ENCODE assay signal across 21 mouse cellular contexts in genomic region chr5:107176196-107176595, GRCm38 (mm10).
A peak's percentile ranks its signal among the peaks of the same experiment; 100 is the strongest.
DNase-seq lines count a peak whose midpoint lies in the region; TF ChIP-seq lines count a peak whose summit lies in the region.
"Had no signal": no experiment of that assay in that cellular context is flagged by ENCODE, and none has a peak within 500 bp of the region (broad histone marks: within the 10 kb centered on the region; RNA-seq: fewer than 3 reads in every experiment).

No protein-coding gene starts in this region.

- intact Hi-C loops in gastrocnemius, adult 2 months (cut with DNase I): no loop called here
- intact Hi-C loops in gastrocnemius, postnatal 36 days (cut with DNase I): no loop called here
- intact Hi-C loops in heart, adult 2 months (cut with DNase I): no loop called here
- intact Hi-C loops in heart, postnatal 25 days (cut with DNase I): no loop called here

- no peaks in the 10 kb centered on the region for H3K27me3 ChIP-seq in heart, adult 2 months (ENCODE audit: control insufficient read depth, insufficient read depth, low read length)
- H3K27me3 ChIP-seq: CH12.LX; embryonic facial prominence, embryonic 12.5 days; Patski had no signal

- DNase-seq in adrenal gland, adult (ENCODE audit: inconsistent age in 2 of 2, low spot score in 1 of 2): peak; percentile 51 to 81
- no peak for DNase-seq in adrenal gland, postnatal 10 days
- DNase-seq in gastrocnemius, adult 2 months: no peak
- DNase-seq in gastrocnemius, postnatal 36 days: no peak
- DNase-seq in heart, adult 2 months: no peak
- DNase-seq in heart, postnatal 25 days (ENCODE audit: low spot score): no peak
- DNase-seq: adrenal gland, adult 8-10 months; adrenal gland, postnatal 25 days; B cell, adult 2 months; cerebellum, adult 11-12 months; cerebellum, adult 9-10 months; cerebellum, postnatal 10 days; cerebellum, postnatal 25 days; forebrain, postnatal 0 days had no signal

- TF ChIP-seq CTCF in gastrocnemius, adult 2 months (IDR thresholded peaks at IDR 0.05): no peak
- no peak for TF ChIP-seq CTCF in heart, adult 2 months (IDR thresholded peaks at IDR 0.05)

- TF ChIP-seq POLR2A in heart, adult 2 months (IDR thresholded peaks at IDR 0.05; ENCODE audit: insufficient read depth, low read depth, low read length): no peak

- 92% methylated on average over 4 of the region's 4 CpGs for WGBS in heart, adult 2 months

- no peaks in the 10 kb centered on the region; the same call in 1 of the 2 replicates for H3K36me3 ChIP-seq in heart, adult 2 months (ENCODE audit: control insufficient read depth, insufficient read depth, low read length)
- H3K36me3 ChIP-seq: embryonic facial prominence, embryonic 10.5 days; forebrain, embryonic 15.5 days; G1E had no signal

- peak overlapping the region; percentile 67; the same call in 1 of the 2 replicates for H3K27ac ChIP-seq in gastrocnemius, adult 2 months
- H3K27ac ChIP-seq in heart, adult 2 months: peak overlapping the region; percentile 5; the same call in 1 of the 2 replicates
- H3K27ac ChIP-seq: embryonic facial prominence, embryonic 10.5 days; embryonic facial prominence, embryonic 12.5 days; forebrain, embryonic 13.5 days; forebrain, embryonic 15.5 days had no signal

- no peak for TF ChIP-seq EP300 in heart, adult 2 months (IDR thresholded peaks at IDR 0.05; ENCODE audit: insufficient read depth, low read depth, low read length)

- no peak overlapping the region for H3K9ac ChIP-seq in heart, adult 2 months (ENCODE audit: low read depth, low read length)
- H3K9ac ChIP-seq: embryonic facial prominence, embryonic 12.5 days; forebrain, embryonic 13.5 days; forebrain, embryonic 15.5 days; forebrain, postnatal 0 days had no signal

- no peak overlapping the region for H3K4me3 ChIP-seq in gastrocnemius, adult 2 months
- no peak overlapping the region for H3K4me3 ChIP-seq in heart, adult 2 months
- H3K4me3 ChIP-seq: embryonic facial prominence, embryonic 10.5 days; embryonic facial prominence, embryonic 12.5 days; forebrain, embryonic 13.5 days; forebrain, embryonic 15.5 days had no signal

- H3K79me2 ChIP-seq in heart, adult 2 months (replicated peaks; ENCODE audit: control insufficient read depth, insufficient read depth, low read length): 0 out of 2 replicates have a peak, but pooled peaks cover 2% of the 10 kb centered on the region

- peaks cover 11% of the 10 kb centered on the region for H3K4me1 ChIP-seq in heart, adult 2 months (ENCODE audit: control insufficient read depth, insufficient read depth, low read length)

Comparison
In these comparisons a context has a peak if more than half of its experiments do, and no peak if none do; other contexts are left out.
1. DNase-seq: peak in adrenal gland, adult (2 of 2); none in adrenal gland, postnatal 10 days (single experiment), gastrocnemius, adult 2 months (single experiment), gastrocnemius, postnatal 36 days (0 of 2), heart, adult 2 months (0 of 2) and heart, postnatal 25 days (single experiment).